ENCODE assay signal across 8 mouse cellular contexts in genomic region chr17:15497882-15498752, GRCm38 (mm10). TPM values are rescaled to one million over a fixed set of nuclear protein-coding genes. Genes with fewer than 3 reads are reported as not detected.
DNase-seq lines count a peak whose midpoint lies in the region; ATAC-seq lines count a peak whose summit lies in the region.

No protein-coding gene starts in this region.

- H3K9ac ChIP-seq in hindbrain, embryonic 11.5 days (ENCODE audit: low read depth, low read length), result peak overlapping the region; percentile 79

- H3K27ac ChIP-seq in hindbrain, embryonic 11.5 days (ENCODE audit: low read depth, low read length), result peak overlapping the region; percentile 81

- WGBS in hindbrain, embryonic 11.5 days, result under 1% methylated on average over 50 of the region's 50 CpGs

- DNase-seq in MN1 (ENCODE audit: low spot score), result peak; percentile 96
- peak; percentile 93 for DNase-seq in cerebellum, adult 9-10 months
- DNase-seq in hindbrain, embryonic 11.5 days (ENCODE audit: low spot score), result peak; percentile 94
- peak; percentile 94 to 96 for DNase-seq in layer of hippocampus, postnatal 10 days (ENCODE audit: low spot score in 2 of 2)
- DNase-seq in lung, postnatal 10 days, result peak; percentile 97
- DNase-seq in ovary, postnatal 36 days (ENCODE audit: low spot score), result peak; percentile 92
- peak; percentile 95 for DNase-seq in thymus, postnatal 25 days

- H3K9me3 ChIP-seq in hindbrain, embryonic 11.5 days (ENCODE audit: control insufficient read depth, low read length), result no peaks in the 10 kb centered on the region

- peak overlapping the region; percentile 82 for H3K4me3 ChIP-seq in hindbrain, embryonic 11.5 days (ENCODE audit: low read depth, low read length)

- no peaks in the 10 kb centered on the region; the same call in 1 of the 2 replicates for H3K4me1 ChIP-seq in hindbrain, embryonic 11.5 days (replicated peaks; ENCODE audit: control insufficient read depth, insufficient read depth, low read length)

- ATAC-seq in frontal cortex, adult (ENCODE audit: low TSS enrichment), result peak; percentile 93
- ATAC-seq in hindbrain, embryonic 11.5 days (ENCODE audit: low FRiP score), result peak; percentile 94

- peak overlapping the region; percentile 82 for H3K4me2 ChIP-seq in hindbrain, embryonic 11.5 days (replicated peaks; ENCODE audit: low read depth, low read length)

- H3K36me3 ChIP-seq in hindbrain, embryonic 11.5 days (ENCODE audit: control insufficient read depth, insufficient read depth, low read length), result no peaks in the 10 kb centered on the region

- no peaks in the 10 kb centered on the region for H3K27me3 ChIP-seq in hindbrain, embryonic 11.5 days (ENCODE audit: control insufficient read depth, insufficient read depth, low read length)

RNA-seq across cellular contexts. Expression of gene Psmb1, which starts 1.4 kb away (rescaled TPM):
- polyA plus RNA-seq in hindbrain, embryonic 11.5 days (2014; fragmentation: Nextera tagmentation; extraction: Ambion mirVana), result 275 and 283 TPM in 2 replicates
- 100 to 1,000 TPM; 135 to 140 TPM for total RNA-seq in layer of hippocampus, postnatal 10 days (2021)

RNA-seq across cellular contexts. Expression of gene Tbp, which starts 1.6 kb away (rescaled TPM):
- polyA plus RNA-seq in hindbrain, embryonic 11.5 days (2014; fragmentation: Nextera tagmentation; extraction: Ambion mirVana), result 72.1 and 76.7 TPM in 2 replicates
- 10 to 100 TPM; 32.2 to 35.8 TPM for total RNA-seq in layer of hippocampus, postnatal 10 days (2021)

RNA-seq across cellular contexts. Expression of gene Pdcd2, which starts 29.0 kb away (rescaled TPM):
- 66.9 and 68.3 TPM in 2 replicates for polyA plus RNA-seq in hindbrain, embryonic 11.5 days (2014; fragmentation: Nextera tagmentation; extraction: Ambion mirVana)
- total RNA-seq in layer of hippocampus, postnatal 10 days (2021), result 10 to 100 TPM; 21.2 to 24.8 TPM

Comparison
In these comparisons a context has a peak if more than half of its experiments do, and no peak if none do; other contexts are left out.
1. Peak in every context shown above with its lines: DNase-seq, ATAC-seq, H3K4me3 ChIP-seq and H3K27ac ChIP-seq.